Mouse (Mus musculus) liver, embryonic 13.5 days (tissue): ENCODE data around the gene Serpinb3a. TPM values are rescaled to one million over a fixed set of nuclear protein-coding genes. Genes with fewer than 3 reads are reported as not detected.

Experiments used
- polyA plus RNA-seq: library from polyadenylated mRNA; unstranded; fragments of >200 nt; fragmentation: Nextera tagmentation; extraction: Ambion mirVana; gene quantifications from 2 replicates; pipeline ENCODE4 v1.2.1, GENCODE M21; 2015

Serpinb3a gene
- polyA plus RNA-seq, 1 experiment from 2014 or later = not detected

Other genes starting within 250 kb of the Serpinb3a start
- gene Serpinb5, start 191.1 kb downstream of the Serpinb3a start, polyA plus RNA-seq = 0.15 TPM in 1 of 2 replicates, not detected in the other
- not detected in 2 replicates for gene Serpinb12, start 117.9 kb downstream of the Serpinb3a start, polyA plus RNA-seq
- gene Serpinb13, start 71.3 kb downstream of the Serpinb3a start, polyA plus RNA-seq = not detected in 2 replicates
- gene Serpinb3d, start 31.2 kb upstream of the Serpinb3a start, polyA plus RNA-seq = not detected in 2 replicates
- not detected in 2 replicates for gene Serpinb3b, start 226.1 kb upstream of the Serpinb3a start, polyA plus RNA-seq
- not detected in 2 replicates for gene Serpinb3c, start 226.1 kb upstream of the Serpinb3a start, polyA plus RNA-seq